Mouse (Mus musculus) intestine, embryonic 15.5 days (tissue): ENCODE measurements around the gene Vmn1r203. TPM values are rescaled to one million over a fixed set of nuclear protein-coding genes. Genes with fewer than 3 reads are reported as not detected.
"Not testable (repeated sequence)": the region's sequence is repeated elsewhere in the genome, so short reads cannot be mapped to it uniquely, and the experiment has no call there.

Experiments
- ATAC-seq: fragments of 200-750 bp; cut with Nextera tagmentation; 2 replicates; pipeline ENCODE4 v1.8.0; 2017; ENCODE audit warnings: moderate TSS enrichment, moderate library complexity
- H3K27ac ChIP-seq: fragments of 300-500 bp; sonication (generic); 2 replicates; pipeline ENCODE4 v1.5.1; 2015; ENCODE audit warnings: mild to moderate bottlenecking, inconsistent platforms
- H3K27me3 ChIP-seq: fragments of 300-500 bp; sonication (generic); replicated peaks from 2 replicates; pipeline ENCODE4 v1.6.1; 2015; ENCODE audit warnings: inconsistent platforms
- H3K36me3 ChIP-seq: fragments of 300-500 bp; sonication (generic); 2 replicates; pipeline ENCODE4 v1.6.1; 2015; ENCODE audit warnings: inconsistent platforms
- H3K4me1 ChIP-seq: fragments of 300-500 bp; sonication (generic); replicated peaks from 2 replicates; pipeline ENCODE4 v1.6.1; 2015; ENCODE audit warnings: inconsistent platforms
- H3K4me2 ChIP-seq: fragments of 300-500 bp; sonication (generic); replicated peaks from 2 replicates; pipeline ENCODE4 v1.6.1; 2015; ENCODE audit warnings: mild to moderate bottlenecking, inconsistent platforms
- H3K4me3 ChIP-seq: fragments of 300-500 bp; sonication (generic); replicated peaks from 2 replicates; pipeline ENCODE4 v1.5.1; 2015; ENCODE audit warnings: inconsistent platforms
- H3K9ac ChIP-seq: fragments of 300-500 bp; sonication (generic); 2 replicates; pipeline ENCODE4 v1.6.1; 2015; ENCODE audit warnings: inconsistent platforms
- H3K9me3 ChIP-seq: fragments of 300-500 bp; sonication (generic); 2 replicates; pipeline ENCODE4 v1.6.1; 2016; ENCODE audit warnings: inconsistent platforms
- WGBS: fragments of 180-500 bp; shearing (Covaris S2); methylation state at CpG from one replicate; pipeline ENCODE4 v1.1.7; 2015; 5-methylcytosine and 5-hydroxymethylcytosine counted together
- polyA plus RNA-seq: library from polyadenylated mRNA; unstranded; fragments of >200 nt; fragmentation: Nextera tagmentation; extraction: Ambion mirVana; gene quantifications from 2 replicates; pipeline ENCODE4 v1.2.1, GENCODE M21; 2015

The Vmn1r203 gene
- not detected in 2 replicates for polyA plus RNA-seq

GRCm38 (mm10) chr13:22517814-22518213 lies at the start of gene Vmn1r203:
Gene Vmn1r203, plus strand, starts transcription at chr13:22518114.
- Histone ChIP-seq H3K4me2 (no peak within 1 kb of the TSS), H3K27ac (no peak within 1 kb of the TSS), H3K4me3 (no peak within 1 kb of the TSS), H3K36me3 (no peaks in the 10 kb centered on the region), H3K4me1 (no peaks in the 10 kb centered on the region), H3K27me3 (no peaks in the 10 kb centered on the region), H3K9ac (no peak within 1 kb of the TSS), H3K9me3 (no peaks in the 10 kb centered on the region)
- ATAC-seq, result no peak

DNA sequence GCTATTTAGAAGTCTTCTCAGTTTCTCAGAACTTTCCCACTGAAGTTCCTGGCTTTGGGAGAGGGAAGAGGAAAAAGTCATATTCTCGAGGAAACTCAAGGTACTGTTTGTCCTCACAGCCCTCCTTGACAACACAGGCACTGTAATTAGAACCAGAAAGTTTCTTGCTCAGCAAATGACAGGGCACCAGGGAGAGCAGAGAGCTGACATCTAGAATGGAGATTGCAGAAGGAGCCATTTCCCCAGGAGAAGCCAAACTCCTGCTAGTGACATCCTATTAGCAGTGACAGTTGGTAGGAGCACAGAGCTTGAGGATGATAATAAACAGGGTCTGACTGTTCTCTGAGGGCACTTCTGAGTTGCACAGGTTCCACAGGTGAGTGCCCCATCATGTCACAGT lies 46.3 kb upstream of the Vmn1r203 start, which contains the start of gene Vmn1r201:
Vmn1r201 (plus strand) TSS at position 301 of the 400 bp plus-strand sequence.
- Histone ChIP-seq H3K9me3 (no peaks in the 10 kb centered on the region), H3K27ac (no peak within 1 kb of the TSS), H3K4me3 (no peak within 1 kb of the TSS), H3K27me3 (no peaks in the 10 kb centered on the region), H3K9ac (no peak within 1 kb of the TSS), H3K4me2 (no peak within 1 kb of the TSS), H3K36me3 (no peaks in the 10 kb centered on the region), H3K4me1 (no peaks in the 10 kb centered on the region)
- no peak for ATAC-seq
- 46% methylated on average over 1 of the region's 1 CpGs for WGBS

GRCm38 (mm10) chr13:22502431-22502830 lies 15.5 kb upstream of the Vmn1r203 start:
- ATAC-seq, result no peak
- 72% methylated on average over 3 of the region's 3 CpGs for WGBS
- H3K4me3 ChIP-seq, result no peak overlapping the region
- H3K27me3 ChIP-seq, result no peaks in the 10 kb centered on the region
- H3K4me1 ChIP-seq, result no peaks in the 10 kb centered on the region
- H3K9me3 ChIP-seq, result no peaks in the 10 kb centered on the region
- H3K4me2 ChIP-seq, result no peak overlapping the region
- no peaks in the 10 kb centered on the region for H3K36me3 ChIP-seq
- no peak overlapping the region for H3K9ac ChIP-seq
- no peak overlapping the region for H3K27ac ChIP-seq

DNA sequence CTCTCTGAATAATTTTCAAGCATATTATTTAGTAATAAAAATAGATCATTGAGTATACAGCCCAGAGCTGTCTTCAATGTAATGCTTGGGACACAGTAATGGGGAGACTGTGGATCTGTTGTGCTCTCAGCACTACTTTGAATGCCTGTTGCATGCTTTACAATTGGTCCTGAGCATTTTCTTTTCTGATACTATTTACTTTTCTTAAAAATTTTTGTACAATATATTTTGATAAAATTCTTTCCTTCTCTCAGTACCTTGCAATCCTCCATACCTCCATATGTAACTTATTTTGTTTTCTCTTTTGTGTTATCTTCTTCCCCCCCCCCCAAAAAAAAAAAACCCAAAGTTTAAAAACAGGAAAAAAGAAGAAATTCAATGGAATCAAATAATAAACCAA lies 12.6 kb upstream of the Vmn1r203 start, which contains the start of gene Vmn1r202:
Vmn1r202 (minus strand) TSS at position 101 of the 400 bp plus-strand sequence.
- H3K9ac ChIP-seq, result no peak within 1 kb of the TSS
- no peaks in the 10 kb centered on the region for H3K36me3 ChIP-seq
- H3K4me2 ChIP-seq, result no peak within 1 kb of the TSS
- ATAC-seq, result no peak
- no peaks in the 10 kb centered on the region for H3K27me3 ChIP-seq
- H3K4me3 ChIP-seq, result no peak within 1 kb of the TSS
- no peaks in the 10 kb centered on the region for H3K9me3 ChIP-seq
- H3K4me1 ChIP-seq, result no peaks in the 10 kb centered on the region
- no peak within 1 kb of the TSS for H3K27ac ChIP-seq

DNA sequence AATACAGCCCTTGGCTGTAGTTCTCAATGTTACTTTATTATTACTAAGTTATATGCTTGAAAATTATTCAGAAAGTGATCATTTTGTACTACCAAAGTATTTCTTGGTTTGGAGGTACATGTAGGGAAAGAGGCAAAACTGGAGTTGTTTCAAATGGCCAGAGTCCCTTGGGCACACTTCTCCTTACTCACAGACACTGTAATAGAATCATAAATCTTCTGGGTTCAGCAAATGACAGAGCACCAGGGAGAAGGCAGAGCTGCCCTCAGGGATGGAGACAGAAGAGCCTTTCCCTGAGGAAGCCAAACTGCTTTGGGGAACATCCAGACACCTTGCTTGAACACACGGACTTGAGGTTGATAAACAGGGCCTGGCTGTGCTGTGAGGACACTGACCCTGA lies 35.0 kb downstream of the Vmn1r203 start, which contains the start of gene Vmn1r204:
Vmn1r204 (plus strand) TSS at position 301 of the 400 bp plus-strand sequence.
- not testable (repeated sequence) for H3K4me2 ChIP-seq, ATAC-seq, H3K9ac ChIP-seq, H3K27ac ChIP-seq, H3K4me1 ChIP-seq, H3K4me3 ChIP-seq, H3K36me3 ChIP-seq, H3K27me3 ChIP-seq, H3K9me3 ChIP-seq
- WGBS, result 58% methylated on average over 1 of the region's 1 CpGs

DNA sequence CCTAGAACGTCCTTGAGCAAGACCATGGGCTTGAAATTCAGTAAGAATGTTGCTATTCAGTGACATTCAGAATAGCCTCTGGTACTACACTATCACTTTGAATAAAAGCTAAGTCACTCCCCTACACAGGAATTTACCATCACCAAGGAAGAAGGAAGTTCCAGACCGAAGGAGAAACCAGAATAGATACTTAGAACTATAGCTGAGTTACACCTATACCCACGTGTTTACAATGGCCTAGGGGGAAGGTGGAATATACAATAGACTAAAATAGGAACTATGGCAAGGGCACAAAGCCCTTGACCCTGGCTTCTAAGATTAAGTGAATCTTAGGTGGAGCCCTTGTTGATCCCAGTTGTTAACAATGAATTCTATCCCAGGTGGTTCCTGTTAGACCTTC lies 57.0 kb downstream of the Vmn1r203 start:
- H3K4me3 ChIP-seq, ATAC-seq, H3K9ac ChIP-seq, H3K27me3 ChIP-seq, H3K27ac ChIP-seq, H3K4me2 ChIP-seq, H3K9me3 ChIP-seq, H3K36me3 ChIP-seq, H3K4me1 ChIP-seq: not testable (repeated sequence)
- WGBS, result 81% methylated on average over 3 of the region's 3 CpGs

Other genes starting within 250 kb of the Vmn1r203 start
- not detected in 2 replicates for gene Vmn1r195, start 247.6 kb upstream of the Vmn1r203 start, polyA plus RNA-seq
- not detected in 2 replicates for gene Vmn1r196, start 228.2 kb upstream of the Vmn1r203 start, polyA plus RNA-seq
- gene Vmn1r197, start 193.5 kb upstream of the Vmn1r203 start, polyA plus RNA-seq, result not detected in 2 replicates
- gene Vmn1r198, start 167.8 kb upstream of the Vmn1r203 start, polyA plus RNA-seq, result not detected in 2 replicates
- not detected in 2 replicates for gene Vmn1r199, start 138.3 kb upstream of the Vmn1r203 start, polyA plus RNA-seq
- not detected in 2 replicates for gene Vmn1r200, start 127.7 kb upstream of the Vmn1r203 start, polyA plus RNA-seq
- gene Vmn1r201, start 46.2 kb upstream of the Vmn1r203 start, polyA plus RNA-seq, result not detected in 2 replicates
- gene Vmn1r202, start 12.7 kb upstream of the Vmn1r203 start, polyA plus RNA-seq, result not detected in 2 replicates
- gene Vmn1r204, start 35.1 kb downstream of the Vmn1r203 start, polyA plus RNA-seq, result not detected in 2 replicates
- gene Vmn1r205, start 74.9 kb downstream of the Vmn1r203 start, polyA plus RNA-seq, result not detected in 2 replicates
- not detected in 2 replicates for gene Vmn1r206, start 106.1 kb downstream of the Vmn1r203 start, polyA plus RNA-seq
- gene Vmn1r207-ps, start 211.5 kb downstream of the Vmn1r203 start, polyA plus RNA-seq, result not detected in 2 replicates